ENCODE assay signal across 10 mouse cellular contexts in the genomic region with DNA sequence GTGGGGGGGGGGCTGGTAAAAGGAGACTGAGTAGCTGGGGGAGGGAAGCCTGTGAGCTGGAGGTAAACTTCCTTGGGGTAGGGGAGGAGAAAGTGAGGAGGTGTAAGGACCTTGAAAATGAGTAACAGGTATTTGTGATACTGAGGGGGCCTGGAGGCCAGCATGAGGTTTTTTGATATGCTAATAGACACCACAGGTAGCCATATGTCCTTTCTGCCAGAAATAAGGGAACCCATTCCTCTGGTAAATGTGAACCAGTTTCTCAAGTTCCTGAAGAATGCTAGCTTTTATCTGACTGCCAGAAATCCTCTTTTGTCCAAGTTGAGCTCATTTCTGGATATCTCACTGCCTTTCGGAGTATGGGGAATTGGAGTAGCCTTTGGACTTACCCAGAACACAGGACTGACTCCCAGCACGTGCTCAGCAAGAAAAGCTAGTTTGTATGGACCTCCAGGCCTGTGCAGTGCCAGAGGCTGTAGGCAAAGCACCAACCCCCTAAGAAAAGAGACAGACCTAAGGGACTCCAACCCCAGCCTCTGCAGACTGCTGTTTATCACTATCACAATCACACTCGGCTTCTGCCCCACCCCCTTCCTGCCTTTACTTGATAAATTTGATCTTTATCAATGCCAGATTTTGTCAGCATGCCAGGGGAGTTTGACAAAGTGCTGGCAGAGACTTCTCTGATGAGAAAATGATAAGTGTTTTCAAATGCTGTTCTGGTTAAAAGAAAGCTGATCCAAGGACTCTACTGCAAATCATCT.
DNase-seq lines count a peak whose midpoint lies in the region; TF ChIP-seq lines count a peak whose summit lies in the region.
"Had no signal": no experiment of that assay in that cellular context is flagged by ENCODE, and none has a peak within 500 bp of the region (broad histone marks: within the 10 kb centered on the region; RNA-seq: fewer than 3 reads in every experiment).

No protein-coding gene starts in this region.

- no peak for TF ChIP-seq CTCF in brain, embryonic 14.5 days (IDR thresholded peaks at IDR 0.05; ENCODE audit: borderline replicate concordance, extremely low read depth, insufficient read depth, insufficient read length)

- peak; percentile 8 for DNase-seq in gastrocnemius, adult 18-20 months (ENCODE audit: low spot score)
- DNase-seq in gastrocnemius, adult 8-10 months (ENCODE audit: low spot score in 2 of 2) = no peak
- peak; percentile 59 for DNase-seq in CD4-positive helper T cell, adult 2 months (ENCODE audit: low read depth, low spot score)
- DNase-seq in NIH3T3 (ENCODE audit: low read depth) = peak; percentile 79
- peak; percentile 11 for DNase-seq in brain, embryonic 14.5 days (ENCODE audit: low read depth)
- no peak for DNase-seq in cerebellum, adult 8-10 months
- DNase-seq in right cerebral cortex, postnatal 4 days = no peak
- DNase-seq in kidney, adult 18-20 months = no peak
- DNase-seq: kidney, postnatal 36 days; thymus, postnatal 14 days had no signal

- TF ChIP-seq POLR2A in brain, embryonic 14.5 days (IDR thresholded peaks at IDR 0.05; ENCODE audit: borderline replicate concordance, extremely low read depth, insufficient read depth, insufficient read length, poor library complexity, severe bottlenecking) = no peak

Comparison
In these comparisons a context has a peak if more than half of its experiments do, and no peak if none do; other contexts are left out.
1. DNase-seq: peak in gastrocnemius, adult 18-20 months (single experiment), CD4-positive helper T cell, adult 2 months (single experiment), NIH3T3 (single experiment) and brain, embryonic 14.5 days (single experiment); none in gastrocnemius, adult 8-10 months (0 of 2), cerebellum, adult 8-10 months (single experiment), right cerebral cortex, postnatal 4 days (single experiment) and kidney, adult 18-20 months (single experiment).